Mouse (Mus musculus) spleen, adult 12 weeks (tissue): ENCODE measurements around the gene Chchd2.
A peak's percentile ranks its signal among the peaks of the same experiment; 100 is the strongest.
"Not testable (repeated sequence)": the region's sequence is repeated elsewhere in the genome, so short reads cannot be mapped to it uniquely, and the experiment has no call there.

ENCODE experiments used
- DNase-seq: peaks from one replicate; pipeline ENCODE4 v3.0.0; 2022; ENCODE audit warnings: low spot score

The Chchd2 gene

DNA sequence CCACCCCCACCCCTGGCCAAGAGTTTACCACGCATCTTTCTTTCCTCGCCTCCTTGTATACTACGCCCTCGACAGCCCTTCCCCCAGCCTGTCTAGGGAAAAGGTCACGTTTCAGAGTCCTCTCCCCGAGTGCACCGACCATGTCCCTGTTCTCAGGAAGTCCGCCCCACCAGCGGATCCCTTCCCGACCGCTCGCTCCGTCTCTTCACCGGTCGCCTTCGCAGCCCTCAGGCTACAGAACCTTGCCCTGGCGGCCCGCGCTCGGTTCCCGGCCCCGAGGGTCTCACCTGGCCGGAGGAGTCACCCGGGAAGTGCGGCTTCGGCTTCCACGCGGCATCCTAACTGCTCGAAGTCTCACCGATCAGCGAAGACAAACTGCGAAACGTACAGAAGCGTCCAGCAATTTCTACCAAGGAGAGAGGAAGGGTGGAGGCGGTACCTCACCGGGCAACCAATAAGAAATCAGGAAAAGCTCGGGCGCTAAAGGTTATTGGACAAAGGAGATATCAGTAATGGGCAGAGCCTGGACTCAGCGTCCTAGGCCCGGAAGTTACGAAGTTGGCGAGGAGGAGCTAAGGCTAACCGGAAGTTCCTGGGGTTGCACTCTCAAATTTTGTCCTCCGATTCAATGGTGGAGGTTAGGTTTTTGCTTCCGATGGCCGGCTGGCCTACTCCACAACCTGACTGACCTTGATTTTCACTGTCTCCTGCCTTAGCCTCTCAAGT is at the start of gene Chchd2:
Chchd2 (minus strand) TSS at position 560 of the 726 bp plus-strand sequence.
- peak; percentile 85 for DNase-seq

DNA sequence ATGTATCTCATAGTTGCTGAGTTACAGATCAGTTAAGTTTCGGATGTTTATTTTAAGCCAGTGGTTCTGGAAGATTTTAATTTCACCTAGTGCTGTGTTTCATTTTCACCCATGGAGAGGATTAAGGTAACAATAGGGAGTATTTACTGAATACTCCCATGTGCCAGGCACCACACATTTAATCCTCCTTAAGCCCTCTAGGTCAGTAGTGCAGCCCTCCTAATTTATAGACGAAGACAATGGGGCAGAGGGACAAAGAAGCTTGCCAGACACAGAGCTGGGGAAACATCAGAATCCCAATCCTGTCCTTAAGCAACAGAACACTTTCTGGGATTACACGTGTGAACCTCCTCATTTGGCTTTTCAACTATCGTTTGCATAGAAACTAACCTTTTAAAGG is 49.7 kb upstream of the Chchd2 start:
- no peak for DNase-seq

- no peak for DNase-seq
Observed at GRCm38 (mm10) chr5:129929924-129930855, 42.9 kb upstream of the Chchd2 start.

DNA sequence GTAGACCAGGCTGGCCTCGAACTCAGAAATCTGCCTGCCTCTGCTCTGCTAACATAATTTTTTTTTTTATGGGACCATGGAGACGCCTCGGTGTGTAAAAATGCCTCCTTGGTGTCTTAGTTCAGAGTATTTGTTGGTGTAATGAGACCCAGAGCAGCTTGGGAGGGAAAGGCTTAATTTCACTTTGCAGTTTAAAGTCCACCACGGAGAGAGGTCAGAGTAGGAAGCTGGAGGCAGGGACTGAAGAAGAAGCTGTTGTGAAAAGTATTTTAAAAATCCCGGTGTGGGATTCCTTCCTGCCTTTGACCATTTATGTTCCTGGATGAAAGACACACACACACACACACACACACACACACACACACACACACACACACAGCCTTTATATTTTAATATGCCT is 38.7 kb upstream of the Chchd2 start:
- DNase-seq, result no peak

DNA sequence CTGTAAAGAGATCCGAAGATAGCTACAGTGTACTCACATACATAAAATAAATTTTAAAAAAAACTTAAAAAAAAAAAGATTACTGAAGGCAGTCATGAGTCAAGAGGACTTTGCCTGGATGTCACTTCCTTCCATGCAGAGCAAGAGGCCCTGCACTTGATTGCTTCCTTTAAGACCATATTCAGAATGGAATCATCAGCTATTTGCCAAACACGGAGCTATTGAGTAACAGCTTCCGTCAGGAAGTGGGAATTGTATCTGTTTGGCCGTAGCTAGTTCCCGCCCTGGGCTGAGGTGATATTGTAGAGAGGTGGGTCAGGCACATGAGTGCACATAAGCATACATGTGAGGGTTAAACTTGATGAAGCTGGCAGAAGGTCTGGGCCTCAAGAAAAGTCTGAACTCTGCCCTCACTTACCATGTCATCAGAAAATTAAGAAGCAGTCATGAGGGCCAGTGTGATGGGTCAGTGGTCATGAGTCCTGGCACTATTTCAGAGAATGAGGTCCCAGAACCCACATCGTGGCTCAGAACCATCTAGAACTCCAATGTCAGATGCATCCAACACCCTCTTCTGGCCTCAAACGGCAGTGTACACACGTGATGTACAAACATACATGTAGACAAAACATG is 37.7 kb upstream of the Chchd2 start:
- DNase-seq, result no peak

DNA sequence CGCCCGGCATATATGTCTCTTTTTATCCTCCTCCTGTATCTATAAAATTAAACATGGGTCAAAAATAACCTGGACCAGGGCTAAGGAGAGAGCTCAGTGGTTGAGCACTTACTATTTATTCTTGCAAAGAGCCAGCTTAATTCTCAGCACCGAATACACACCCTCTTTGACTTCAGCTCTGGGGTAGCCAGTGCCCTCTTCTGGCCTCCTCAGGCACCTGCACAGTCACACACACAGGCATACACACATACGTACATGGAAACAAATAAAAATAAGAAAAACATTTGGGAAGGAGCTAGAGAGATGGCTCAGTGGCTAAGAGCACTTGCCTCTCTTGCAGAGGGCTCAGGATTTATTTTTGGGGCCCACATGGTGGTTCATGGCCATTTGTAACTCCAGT is 34.7 kb upstream of the Chchd2 start:
- DNase-seq, result no peak

GRCm38 (mm10) chr5:129919320-129919719 is 32.0 kb upstream of the Chchd2 start:
- DNase-seq, result no peak

- DNase-seq, result no peak
Observed at GRCm38 (mm10) chr5:129918752-129919151, 31.5 kb upstream of the Chchd2 start.

- DNase-seq, result no peak
Observed at GRCm38 (mm10) chr5:129918065-129918651, 30.9 kb upstream of the Chchd2 start.

GRCm38 (mm10) chr5:129915491-129915890 is 28.2 kb upstream of the Chchd2 start:
- DNase-seq, result not testable (repeated sequence)

DNA sequence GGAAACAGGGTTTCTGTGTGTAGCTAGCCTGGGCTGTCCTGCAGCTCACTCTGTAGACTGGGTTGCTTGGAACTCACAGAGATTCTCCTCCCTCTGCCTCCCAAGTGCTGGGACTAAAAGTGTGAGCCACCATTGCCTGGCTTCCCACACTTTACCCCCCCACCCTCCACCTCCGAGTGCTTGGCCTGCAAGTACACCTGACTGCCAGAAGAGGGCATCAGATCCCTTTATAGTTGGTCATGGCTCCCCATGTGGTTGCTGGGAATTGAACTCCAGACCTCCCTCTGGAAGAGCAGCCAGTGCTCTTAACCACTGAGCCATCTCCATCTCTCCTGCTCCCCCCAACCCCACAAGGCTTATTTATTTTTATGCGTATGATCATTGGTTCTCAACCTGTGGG is 26.8 kb upstream of the Chchd2 start:
- DNase-seq, result no peak

DNA sequence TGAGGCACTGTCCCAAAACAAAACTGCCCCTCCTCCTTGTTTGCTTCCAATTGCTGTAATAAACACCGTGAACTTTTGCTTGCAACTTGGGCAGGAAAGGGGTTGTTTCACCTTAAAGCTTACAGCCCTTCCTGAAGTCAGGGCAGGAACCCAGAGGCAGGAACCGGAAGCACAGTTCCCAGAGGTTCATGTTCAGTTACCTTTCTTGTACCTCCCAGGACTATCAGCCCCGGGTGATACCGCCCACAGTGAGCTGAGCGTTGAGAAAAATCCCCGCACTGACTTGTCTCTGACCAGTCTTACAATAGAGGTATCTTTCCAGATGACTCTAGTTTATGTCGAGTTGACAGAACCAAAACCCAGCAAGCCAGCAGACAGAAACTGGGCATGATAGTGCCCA is 22.3 kb upstream of the Chchd2 start:
- no peak for DNase-seq

DNA sequence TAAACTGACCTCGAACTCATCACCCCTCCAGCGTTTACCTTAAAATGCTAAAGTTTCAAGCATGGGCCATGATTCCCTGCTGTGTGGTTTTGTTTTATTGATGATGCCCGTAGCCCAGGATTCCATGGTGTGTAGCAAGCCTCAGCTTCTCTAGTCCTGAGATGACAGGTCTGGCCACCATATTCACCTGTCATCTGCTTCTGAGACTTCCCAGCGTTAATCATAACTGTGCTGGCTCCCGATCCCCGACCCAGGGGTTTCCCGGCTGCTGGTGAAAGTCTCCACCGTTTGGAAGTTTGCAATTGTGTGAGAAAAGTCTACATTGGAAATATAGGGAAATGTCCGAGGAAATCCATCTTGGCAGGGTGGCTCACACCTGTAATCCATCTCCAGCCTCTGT is 21.9 kb upstream of the Chchd2 start:
- no peak for DNase-seq

DNA sequence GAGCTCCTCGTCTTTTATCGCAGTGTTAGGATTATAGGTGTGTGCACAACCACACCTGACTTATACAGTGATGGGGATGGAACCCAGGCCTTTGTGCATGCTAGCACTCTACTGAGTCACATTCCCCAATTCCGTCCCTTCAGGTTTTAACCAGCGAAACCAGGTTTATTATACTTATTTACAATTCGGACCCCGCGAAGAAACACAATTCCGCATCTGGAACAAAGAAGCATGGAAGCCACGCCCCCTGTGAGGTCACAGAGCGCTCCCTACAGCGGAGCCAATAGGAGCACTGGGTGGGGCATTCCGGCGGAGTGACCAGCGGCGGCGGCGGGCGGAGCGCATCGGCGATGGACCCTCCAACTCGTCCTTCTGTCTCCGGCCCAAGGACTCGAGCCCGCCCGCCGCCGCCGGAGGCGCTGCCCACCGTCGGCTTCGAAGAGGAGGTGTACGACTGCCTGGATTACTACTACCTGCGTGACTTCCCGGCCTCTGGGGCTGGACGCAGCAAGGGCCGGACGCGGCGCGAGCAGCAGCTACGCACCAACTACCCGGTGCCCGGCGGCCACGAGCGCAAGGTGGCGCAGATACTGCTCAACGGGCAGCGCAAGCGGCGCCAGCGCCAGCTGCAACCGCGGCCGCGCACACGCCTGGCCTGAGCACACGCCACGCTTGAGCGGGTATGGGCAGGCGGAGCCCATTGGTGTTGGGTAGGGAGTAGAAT is 21.1 kb upstream of the Chchd2 start, which contains the start of gene Nupr1l:
Nupr1l (plus strand) TSS at position 299 of the 724 bp plus-strand sequence.
- DNase-seq, result peak; percentile 74

- no peak for DNase-seq
Observed at GRCm38 (mm10) chr5:129907775-129908174, 20.5 kb upstream of the Chchd2 start.

GRCm38 (mm10) chr5:129898449-129898848 is 11.2 kb upstream of the Chchd2 start, which contains the start of gene Phkg1:
Phkg1 (minus strand) TSS chr5:129898549.
- DNase-seq, result no peak

GRCm38 (mm10) chr5:129895198-129896088 is 8.2 kb upstream of the Chchd2 start, which contains the start of gene Zbed5:
Zbed5 (plus strand) TSS chr5:129895723.
- DNase-seq, result peak; percentile 75

DNA sequence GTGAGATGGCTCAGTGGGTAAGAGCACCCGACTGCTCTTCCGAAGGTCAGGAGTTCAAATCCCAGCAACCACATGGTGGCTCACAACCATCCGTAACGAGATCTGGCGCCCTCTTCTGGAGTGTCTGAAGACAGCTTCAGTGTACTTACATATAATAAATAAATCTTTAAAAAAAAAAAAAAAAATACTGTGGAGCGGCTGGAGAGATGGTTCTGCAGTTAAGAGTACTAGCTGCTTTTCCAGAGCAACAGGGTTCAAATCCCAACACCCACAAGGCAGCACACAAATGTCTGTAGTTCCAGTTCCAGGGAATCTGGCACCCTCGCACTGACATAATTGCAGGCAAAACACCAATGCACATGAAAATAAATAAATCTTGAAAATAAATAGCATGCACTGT is 3.1 kb upstream of the Chchd2 start:
- not testable (repeated sequence) for DNase-seq

GRCm38 (mm10) chr5:129886271-129886670 is 999 bp downstream of the Chchd2 start:
- DNase-seq, result peak; percentile 31

DNA sequence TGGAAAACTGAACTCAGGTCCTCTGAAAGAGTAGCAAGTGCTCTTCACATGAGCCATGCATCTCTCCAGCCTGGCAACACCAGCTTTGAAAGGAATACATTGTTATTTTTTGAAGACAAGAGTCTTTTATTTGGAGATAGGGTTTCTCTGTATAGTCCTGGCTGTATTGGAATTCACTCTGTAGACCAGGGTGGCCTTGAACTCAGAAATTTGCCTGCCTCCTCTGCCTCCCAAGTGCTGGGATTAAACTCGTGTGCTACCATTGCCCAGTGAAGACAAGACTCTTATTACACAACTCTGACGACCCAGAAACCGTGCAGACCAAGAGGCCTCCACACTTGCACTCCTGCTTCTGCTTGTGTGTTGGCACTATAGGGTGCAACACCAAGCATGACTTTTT is 7.4 kb downstream of the Chchd2 start:
- no peak for DNase-seq
